Mouse (Mus musculus) right cerebral cortex, postnatal 36 days (tissue): ENCODE data around the gene Gpsm1.
"Not testable (repeated sequence)": the region's sequence is repeated elsewhere in the genome, so short reads cannot be mapped to it uniquely, and the experiment has no call there.

ENCODE experiments used
- DNase-seq, 2 experiments: peaks; one replicate each; pipeline ENCODE4 v3.0.0; 2022; ENCODE audit warnings: low spot score in 2 of 2, mixed read lengths in 1 of 2

Gene Gpsm1

DNA sequence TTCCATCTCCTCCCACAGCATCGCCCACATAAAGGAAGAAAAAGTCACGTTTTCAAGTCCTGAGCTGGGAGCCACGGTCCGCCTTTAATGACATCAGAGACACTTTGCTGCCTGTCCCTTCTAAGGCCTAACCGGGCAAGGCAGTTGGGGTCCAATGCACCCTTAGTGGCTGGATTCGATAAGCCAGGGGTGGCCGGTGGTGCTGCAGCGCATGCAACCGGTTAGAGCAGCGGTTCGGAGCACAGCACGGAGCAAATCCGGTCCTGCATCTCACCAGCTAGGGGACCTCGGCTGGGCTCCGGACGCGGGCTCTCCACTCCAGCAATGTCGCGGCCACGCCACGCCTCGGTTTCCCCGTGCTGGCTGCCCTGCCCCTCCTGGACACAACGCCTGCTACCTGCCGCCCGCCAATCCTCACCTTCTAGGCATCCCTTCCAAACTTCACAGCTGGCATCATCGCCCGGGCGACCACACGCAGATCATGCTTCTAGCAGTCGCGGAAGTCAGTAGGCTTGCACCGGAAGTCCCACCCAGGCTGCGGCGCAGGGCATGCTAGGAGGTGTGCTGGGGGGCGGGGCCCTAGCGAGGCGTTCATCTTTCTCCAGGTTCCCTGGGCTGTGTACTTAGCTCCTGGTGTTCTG, 64.9 kb downstream of the Gpsm1 start, which contains the start of gene Snapc4:
TSS of gene Snapc4 (minus strand) at position 523 of the 641 bp plus-strand sequence.
- DNase-seq: peak; percentile 78 to 86

- not testable (repeated sequence) for DNase-seq
These were observed 65.6 kb downstream of the Gpsm1 start for GRCm38 (mm10) chr2:26380871-26381270.

DNA sequence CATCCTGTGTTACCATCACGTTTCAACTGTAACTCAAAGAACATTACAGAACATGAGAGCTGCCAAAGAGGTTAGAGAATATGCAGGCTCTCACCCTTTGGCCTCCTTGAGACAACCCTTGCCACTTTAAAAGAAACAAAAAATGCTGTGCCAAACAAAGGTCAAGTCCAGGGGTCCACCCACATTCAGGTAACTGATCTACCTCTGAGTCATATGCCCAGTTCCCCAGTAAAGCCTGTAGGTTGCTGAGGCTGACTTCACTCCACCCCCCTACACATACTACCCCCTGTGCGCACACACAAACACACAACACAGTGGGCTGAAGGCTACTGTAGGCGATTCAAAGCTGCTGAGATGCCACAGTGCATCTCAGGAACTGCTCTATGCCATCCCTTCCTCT, 72.4 kb downstream of the Gpsm1 start:
- DNase-seq: no peak

DNA sequence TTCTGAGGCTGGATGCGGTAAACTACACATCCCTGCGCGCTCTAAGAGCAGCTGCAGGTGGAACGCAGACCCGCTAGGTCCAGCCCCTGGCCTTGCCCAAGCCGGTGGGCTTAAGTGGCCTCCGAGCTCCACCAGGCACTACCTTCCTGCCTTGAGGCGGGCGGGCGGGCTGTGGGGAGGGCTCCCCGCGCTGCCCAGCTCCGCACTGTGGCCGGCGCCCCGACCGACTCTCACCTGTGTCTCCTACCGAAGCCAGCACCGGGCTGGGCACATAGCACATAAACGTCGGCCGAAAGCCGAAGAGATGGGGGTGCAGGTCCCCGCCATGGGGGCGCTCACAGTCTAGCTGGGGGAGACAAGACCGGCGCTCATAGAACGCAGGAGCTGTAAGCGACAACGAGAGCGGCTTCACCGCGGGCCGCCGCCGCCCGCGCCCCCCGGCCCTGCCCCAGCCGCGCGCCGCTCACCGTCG, 73.4 kb downstream of the Gpsm1 start:
- no peak for DNase-seq

DNA sequence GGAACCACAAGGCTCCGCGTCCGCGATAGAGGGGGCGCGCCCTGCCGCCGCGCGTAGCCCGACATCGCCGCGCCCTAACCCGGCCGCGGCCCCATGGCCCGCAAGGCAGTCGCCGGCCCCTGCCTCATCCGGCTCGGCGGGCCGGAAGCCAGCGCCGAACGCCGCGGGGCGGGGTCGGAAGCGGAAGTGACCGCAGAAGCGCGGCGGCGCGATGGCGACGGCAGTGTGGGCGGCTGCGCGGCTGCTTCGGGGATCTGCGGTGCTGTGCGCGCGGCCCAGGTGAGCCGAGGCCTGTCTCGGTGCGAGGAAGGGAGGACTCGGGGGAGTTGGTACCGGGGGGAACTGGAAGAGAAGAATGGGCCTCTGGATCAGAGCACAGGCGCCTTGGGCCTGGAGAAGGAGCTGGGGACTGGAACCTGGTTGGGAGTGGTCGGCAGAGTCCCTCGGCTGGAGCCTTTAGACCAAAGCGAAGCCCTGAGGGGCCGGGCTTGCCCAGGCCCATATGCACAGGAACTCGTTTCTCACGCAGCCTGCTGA, 73.9 kb downstream of the Gpsm1 start, which contains the start of the genes Entr1 and Pmpca:
TSS of gene Entr1 (minus strand) at position 163 of the 537 bp plus-strand sequence.
TSS of gene Pmpca (plus strand) at position 186 of the 537 bp plus-strand sequence.
- DNase-seq: peak; percentile 76 to 81

GRCm38 (mm10) chr2:26390954-26391353, 75.6 kb downstream of the Gpsm1 start:
- DNase-seq: no peak

DNA sequence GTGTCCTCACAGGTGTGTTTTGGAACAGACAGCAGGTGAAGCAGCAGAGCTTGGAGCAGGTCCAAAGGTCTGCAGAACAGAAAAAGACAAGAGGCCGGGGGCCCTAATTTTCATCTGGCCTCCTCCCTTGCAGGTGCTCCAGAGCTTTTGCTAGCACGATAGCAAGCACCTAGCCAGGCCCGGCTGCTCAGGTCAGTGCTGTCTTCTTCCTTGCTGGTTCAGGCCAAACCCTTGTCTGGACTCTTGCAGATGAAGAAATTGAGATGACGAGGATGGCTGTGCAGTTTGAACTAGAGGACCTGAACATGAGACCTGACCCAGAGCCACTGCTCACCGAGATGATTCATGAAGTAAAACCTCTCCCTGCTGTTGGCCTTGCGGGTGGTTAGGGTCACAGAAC, 76.3 kb downstream of the Gpsm1 start:
- no peak for DNase-seq
